Mouse (Mus musculus) heart, embryonic 13.5 days (tissue): ENCODE data around the gene Stx5a. TPM values are rescaled to one million over a fixed set of nuclear protein-coding genes. Genes with fewer than 3 reads are reported as not detected.
"Not testable (repeated sequence)": the region's sequence is repeated elsewhere in the genome, so short reads cannot be mapped to it uniquely, and the experiment has no call there.

Experiments
- ATAC-seq: fragments of 200-750 bp; cut with Nextera tagmentation; 2 replicates; pipeline ENCODE4 v1.8.0; 2017; ENCODE audit warnings: moderate TSS enrichment; ENCODE audit not compliant: insufficient number of reproducible peaks, low FRiP score, low TSS enrichment; ENCODE audit errors: extremely low read depth
- H3K27ac ChIP-seq: fragments of 300-500 bp; sonication (generic); replicated peaks from 2 replicates; pipeline ENCODE4 v1.5.1; 2015; ENCODE audit warnings: moderate library complexity, mild to moderate bottlenecking, inconsistent platforms
- H3K27me3 ChIP-seq: fragments of 300-500 bp; sonication (generic); replicated peaks from 2 replicates; pipeline ENCODE4 v1.6.1; 2015; ENCODE audit warnings: mild to moderate bottlenecking, inconsistent platforms
- H3K36me3 ChIP-seq: fragments of 300-500 bp; sonication (generic); 2 replicates; pipeline ENCODE4 v1.6.1; 2015; ENCODE audit warnings: mild to moderate bottlenecking, inconsistent platforms
- H3K4me1 ChIP-seq: fragments of 300-500 bp; sonication (generic); 2 replicates; pipeline ENCODE4 v1.6.1; 2015; ENCODE audit warnings: inconsistent platforms
- H3K4me2 ChIP-seq: fragments of 300-500 bp; sonication (generic); 2 replicates; pipeline ENCODE4 v1.6.1; 2015; ENCODE audit warnings: inconsistent platforms, mild to moderate bottlenecking, moderate library complexity
- H3K4me3 ChIP-seq: fragments of 300-500 bp; sonication (generic); 2 replicates; pipeline ENCODE4 v1.5.1; 2015; ENCODE audit warnings: moderate library complexity, mild to moderate bottlenecking, inconsistent platforms
- H3K9ac ChIP-seq: fragments of 300-500 bp; sonication (generic); 2 replicates; pipeline ENCODE4 v1.6.1; 2015; ENCODE audit warnings: inconsistent platforms, mild to moderate bottlenecking, moderate library complexity
- H3K9me3 ChIP-seq: fragments of 300-500 bp; sonication (generic); 2 replicates; pipeline ENCODE4 v1.6.1; 2016; ENCODE audit warnings: inconsistent platforms
- WGBS: fragments of 180-500 bp; shearing (Covaris S2); methylation state at CpG from one replicate; pipeline ENCODE4 v1.1.7; 2015; ENCODE audit warnings: mixed read lengths; 5-methylcytosine and 5-hydroxymethylcytosine counted together
- polyA plus RNA-seq: library from polyadenylated mRNA; unstranded; fragments of >200 nt; fragmentation: Nextera tagmentation; extraction: Ambion mirVana; gene quantifications from 2 replicates; pipeline ENCODE4 v1.2.1, GENCODE M21; 2015

Stx5a gene
- polyA plus RNA-seq, 1 experiment from 2014 or later = 81.1 TPM

DNA sequence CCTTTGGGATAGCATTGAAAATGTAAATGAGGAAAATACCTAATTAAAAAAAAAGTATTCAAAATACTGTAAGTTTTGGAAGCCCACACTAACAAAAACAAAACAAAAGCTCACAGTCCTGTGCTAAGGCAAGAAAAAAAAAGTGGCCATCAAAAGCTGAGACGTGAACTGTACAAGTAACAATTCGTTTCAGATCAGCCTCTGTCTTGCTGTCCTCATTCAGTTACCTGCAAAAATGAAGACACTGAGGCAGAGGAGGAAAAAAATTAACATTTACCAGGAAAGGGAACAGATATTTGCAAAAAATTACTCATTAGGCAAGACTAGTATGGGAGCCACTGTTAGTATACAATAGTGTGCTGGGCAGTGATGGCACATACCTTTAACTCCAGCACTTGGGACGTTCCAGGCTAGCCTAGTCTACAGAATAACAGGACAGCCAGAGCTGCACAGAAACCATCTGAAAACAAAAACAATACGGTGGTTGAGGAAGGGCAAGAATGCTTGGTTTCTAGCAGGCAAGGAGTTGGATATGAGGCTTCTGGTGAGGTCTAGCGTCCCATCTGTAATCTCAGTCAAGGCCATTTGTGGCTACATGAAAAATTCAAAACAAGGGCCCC is 13.6 kb upstream of the Stx5a start:
- no peak for ATAC-seq
- Histone ChIP-seq H3K9ac (no peak overlapping the region), H3K9me3 (no peaks in the 10 kb centered on the region), H3K27me3 (no peaks in the 10 kb centered on the region), H3K4me1 (peaks cover 27% of the 10 kb centered on the region), H3K36me3 (peaks cover 33% of the 10 kb centered on the region), H3K4me3 (no peak overlapping the region), H3K27ac (no peak overlapping the region), H3K4me2 (no peak overlapping the region)
- 24% methylated on average over 5 of the region's 5 CpGs for WGBS

DNA sequence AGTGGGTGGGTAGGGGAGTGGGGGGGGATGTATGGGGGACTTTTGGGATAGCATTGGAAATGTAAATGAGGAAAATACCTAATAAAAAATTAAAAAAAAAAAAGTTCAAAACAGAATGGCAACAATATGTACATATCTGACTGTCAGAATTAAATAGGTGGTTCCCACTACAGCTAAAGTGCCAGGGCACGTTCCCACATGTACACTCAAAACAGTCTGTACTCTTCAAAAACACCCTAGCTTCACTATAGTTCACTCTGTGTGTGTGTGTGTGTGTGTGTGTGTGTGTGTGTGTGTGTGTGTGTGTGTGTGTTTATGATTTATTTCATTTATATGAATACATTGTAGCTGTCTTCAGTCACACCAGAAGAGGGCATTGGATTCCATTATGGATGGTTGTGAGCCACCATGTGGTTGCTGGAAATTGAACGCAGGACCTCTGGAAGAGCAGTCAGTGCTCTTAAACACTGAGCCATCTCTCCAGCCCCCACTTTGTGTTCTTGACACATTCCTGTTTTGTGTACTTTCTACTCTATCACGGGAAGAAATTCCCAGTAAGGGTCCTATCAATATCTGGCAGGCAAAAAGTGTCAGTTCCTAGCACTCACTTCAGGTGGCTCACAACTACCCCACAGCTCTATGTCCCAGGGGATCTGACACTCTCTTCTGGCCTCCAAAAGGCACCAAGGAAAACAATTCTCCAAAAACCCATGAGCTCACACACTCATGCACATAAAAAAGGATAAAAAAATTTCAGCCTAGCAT is 12.7 kb upstream of the Stx5a start:
- Histone ChIP-seq H3K36me3 (peaks cover 33% of the 10 kb centered on the region), H3K4me1 (peaks cover 27% of the 10 kb centered on the region)
- H3K4me3 ChIP-seq, H3K9me3 ChIP-seq, H3K27ac ChIP-seq, H3K4me2 ChIP-seq, H3K27me3 ChIP-seq, H3K9ac ChIP-seq, ATAC-seq: not testable (repeated sequence)
- 53% methylated on average over 3 of the region's 3 CpGs for WGBS

DNA sequence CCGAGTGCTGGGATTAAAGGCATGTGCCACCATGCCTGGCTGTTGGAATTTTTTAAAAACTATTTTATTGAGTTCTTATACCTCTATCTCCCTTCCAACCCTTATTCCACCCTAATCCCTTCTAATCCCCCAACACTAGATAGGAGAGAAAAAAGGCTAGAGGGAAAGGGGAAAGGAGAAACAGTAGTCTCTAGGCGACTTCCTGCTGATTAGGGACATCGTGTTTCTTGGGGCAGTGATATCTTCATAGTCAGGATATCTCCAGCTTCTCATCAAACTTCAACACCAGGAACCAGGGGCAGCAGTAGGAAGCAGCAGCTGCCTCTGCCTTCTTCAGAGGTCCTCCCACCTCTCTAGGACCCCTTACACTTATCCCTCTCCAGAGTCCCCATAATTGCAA is 6.9 kb upstream of the Stx5a start:
- peaks cover 18% of the 10 kb centered on the region for H3K36me3 ChIP-seq
- no peaks in the 10 kb centered on the region for H3K9me3 ChIP-seq
- ATAC-seq = no peak
- H3K4me1 ChIP-seq = peaks cover 9% of the 10 kb centered on the region
- H3K9ac ChIP-seq = no peak overlapping the region
- WGBS = 55% methylated on average over 3 of the region's 3 CpGs
- 0 out of 2 replicates have a peak, but pooled peaks cover 4% of the 10 kb centered on the region for H3K27me3 ChIP-seq
- H3K4me3 ChIP-seq = no peak overlapping the region
- no peak overlapping the region for H3K4me2 ChIP-seq
- no peak overlapping the region for H3K27ac ChIP-seq

DNA sequence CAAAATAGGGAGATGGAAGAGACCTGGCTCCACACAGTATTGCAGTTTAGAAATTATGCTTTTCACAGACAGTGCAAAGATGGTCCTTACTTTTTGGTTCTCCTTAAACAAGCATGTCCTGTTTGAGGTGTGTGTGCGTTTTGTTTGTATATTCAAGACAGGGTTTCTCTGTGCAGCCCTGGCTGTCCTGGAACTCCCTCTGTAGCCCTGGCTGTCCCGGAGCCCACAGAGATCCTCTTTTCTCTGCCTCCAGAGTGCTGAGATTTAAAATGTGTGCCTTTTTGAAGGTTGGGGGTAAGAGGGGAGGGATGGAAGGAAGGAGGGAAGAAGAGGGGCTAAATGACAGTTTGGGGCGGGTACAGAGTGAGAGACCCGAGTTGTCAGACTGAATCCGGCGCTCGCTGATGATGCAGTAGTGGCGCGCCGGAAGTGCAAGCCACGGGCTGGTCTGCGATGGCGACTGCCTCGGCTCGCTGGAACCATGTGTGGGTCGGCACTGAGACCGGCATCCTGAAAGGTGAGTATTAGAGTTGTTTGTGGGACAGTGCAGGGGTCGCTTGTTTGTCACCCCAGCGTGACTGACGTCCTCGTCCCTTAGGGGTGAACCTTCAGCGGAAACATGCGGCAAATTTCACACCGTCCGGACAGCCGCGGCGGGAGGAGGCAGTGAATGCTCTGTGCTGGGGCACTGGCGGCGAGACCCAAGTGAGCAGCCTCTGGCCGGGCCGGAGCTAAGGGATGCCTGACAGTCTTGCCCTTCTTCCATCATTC is 5.6 kb upstream of the Stx5a start, which contains the start of gene Wdr74:
Wdr74 (plus strand) TSS at position 439 of the 771 bp plus-strand sequence.
- peak within 1 kb of the TSS; percentile 92 for H3K9ac ChIP-seq
- peak within 1 kb of the TSS; percentile 96 for H3K4me3 ChIP-seq
- 0 out of 2 replicates have a peak, but pooled peaks cover 4% of the 10 kb centered on the region for H3K27me3 ChIP-seq
- no peaks in the 10 kb centered on the region for H3K9me3 ChIP-seq
- H3K4me1 ChIP-seq = peaks cover 13% of the 10 kb centered on the region
- WGBS = under 1% methylated on average over 32 of the region's 32 CpGs
- H3K27ac ChIP-seq = peak within 1 kb of the TSS; percentile 74
- peak within 1 kb of the TSS; percentile 93 for H3K4me2 ChIP-seq
- peak; percentile 80 for ATAC-seq
- H3K36me3 ChIP-seq = peaks cover 30% of the 10 kb centered on the region

DNA sequence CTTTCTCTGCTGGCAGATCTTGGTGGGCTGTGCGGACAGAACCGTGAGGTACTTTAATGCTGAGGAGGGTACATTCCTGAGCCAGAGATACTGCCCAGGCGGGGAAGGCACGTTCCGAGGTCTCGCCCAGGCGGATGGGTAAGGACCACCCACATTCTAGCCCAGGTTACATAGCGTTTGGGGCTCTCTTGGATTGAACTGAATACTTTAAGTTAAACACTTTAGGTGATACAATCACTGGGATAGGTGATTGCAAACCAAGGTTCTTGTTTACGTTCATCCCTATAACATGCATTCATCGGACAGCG is 5.1 kb upstream of the Stx5a start:
- H3K36me3 ChIP-seq = peaks cover 33% of the 10 kb centered on the region
- H3K27me3 ChIP-seq = 0 out of 2 replicates have a peak, but pooled peaks cover 4% of the 10 kb centered on the region
- H3K9me3 ChIP-seq = no peaks in the 10 kb centered on the region
- peak overlapping the region; percentile 96 for H3K4me3 ChIP-seq
- H3K4me2 ChIP-seq = peak overlapping the region; percentile 93
- H3K4me1 ChIP-seq = peaks cover 18% of the 10 kb centered on the region
- peak; percentile 12; the same call in 1 of the 2 replicates for ATAC-seq
- H3K27ac ChIP-seq = peak overlapping the region; percentile 71
- H3K9ac ChIP-seq = peak overlapping the region; percentile 92
- WGBS = 2% methylated on average over 11 of the region's 11 CpGs

DNA sequence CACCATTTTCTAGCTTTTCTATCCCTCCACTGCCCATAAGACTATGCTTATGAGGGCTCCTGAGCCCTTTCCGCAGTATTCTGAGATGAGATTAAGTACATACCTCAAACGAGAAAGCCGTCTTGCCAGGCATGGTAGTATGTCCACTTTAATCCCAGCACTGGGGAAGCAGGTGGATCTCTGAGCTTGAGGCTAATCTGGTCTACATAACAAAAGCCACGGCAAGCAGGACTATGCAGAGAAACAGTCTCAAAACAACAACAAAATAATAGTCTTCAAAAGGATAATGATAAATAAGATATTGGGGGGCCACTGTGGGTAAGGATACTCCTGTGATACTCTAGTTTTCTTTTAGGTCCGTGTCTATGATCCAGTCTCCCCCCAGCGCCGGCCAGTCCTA is 2.3 kb upstream of the Stx5a start:
- peaks cover 34% of the 10 kb centered on the region for H3K4me1 ChIP-seq
- H3K27ac ChIP-seq = no peak overlapping the region
- H3K9me3 ChIP-seq = no peaks in the 10 kb centered on the region
- H3K27me3 ChIP-seq = no peaks in the 10 kb centered on the region
- 89% methylated on average over 7 of the region's 7 CpGs for WGBS
- no peak overlapping the region for H3K4me3 ChIP-seq
- H3K36me3 ChIP-seq = peaks cover 46% of the 10 kb centered on the region
- no peak overlapping the region for H3K9ac ChIP-seq
- ATAC-seq = no peak
- H3K4me2 ChIP-seq = no peak overlapping the region

DNA sequence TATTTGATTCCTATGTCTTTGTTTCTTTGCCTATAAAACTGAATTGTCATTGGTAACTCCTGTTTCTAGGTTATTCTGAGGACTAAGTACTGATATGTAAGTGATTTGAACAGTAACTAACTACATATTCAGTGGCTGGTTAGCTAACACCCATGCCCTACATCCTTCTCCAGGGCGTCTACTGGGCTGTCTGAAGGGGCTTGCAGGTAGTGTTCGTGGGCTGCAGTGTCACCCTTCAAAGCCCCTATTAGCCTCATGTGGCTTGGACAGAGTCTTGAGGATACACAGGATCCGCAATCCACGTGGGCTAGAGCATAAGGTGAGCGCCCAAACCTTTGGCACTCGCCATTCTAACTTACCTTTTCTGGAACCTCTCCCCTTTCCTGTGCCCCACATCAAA is 1.6 kb upstream of the Stx5a start:
- Histone ChIP-seq H3K27me3 (no peaks in the 10 kb centered on the region), H3K4me3 (no peak overlapping the region), H3K27ac (no peak overlapping the region), H3K9ac (no peak overlapping the region), H3K4me1 (peaks cover 34% of the 10 kb centered on the region), H3K36me3 (peaks cover 53% of the 10 kb centered on the region), H3K4me2 (no peak overlapping the region), H3K9me3 (no peaks in the 10 kb centered on the region)
- ATAC-seq = no peak
- WGBS = 89% methylated on average over 6 of the region's 6 CpGs

DNA sequence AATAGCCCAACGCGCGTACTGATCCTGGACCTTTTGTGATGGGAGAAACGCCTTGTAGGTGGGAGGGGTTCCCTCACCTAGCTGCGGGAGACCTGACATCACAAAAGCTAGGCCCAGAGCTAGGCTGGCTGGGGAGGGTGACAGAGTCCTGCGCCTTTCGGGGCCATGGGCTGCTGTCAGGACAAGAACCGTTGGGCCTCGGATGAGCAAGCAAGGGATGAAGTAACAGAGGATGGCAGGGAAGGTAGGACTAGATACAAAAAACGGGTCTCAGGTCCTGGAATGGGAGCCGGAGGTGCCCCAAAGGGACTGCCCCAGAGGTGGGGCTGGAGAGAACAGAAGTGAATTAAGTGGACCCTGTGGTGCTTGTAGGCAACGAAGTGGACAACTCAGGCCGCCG is 610 bp upstream of the Stx5a start, which contains the start of gene 1700092M07Rik:
1700092M07Rik (plus strand) TSS at position 116 of the 400 bp plus-strand sequence.
- Histone ChIP-seq H3K9ac (peak within 1 kb of the TSS; percentile 97), H3K27ac (peak within 1 kb of the TSS; percentile 98), H3K9me3 (no peaks in the 10 kb centered on the region), H3K36me3 (peaks cover 63% of the 10 kb centered on the region), H3K4me2 (peak within 1 kb of the TSS; percentile 100), H3K27me3 (no peaks in the 10 kb centered on the region), H3K4me3 (peak within 1 kb of the TSS; percentile 98), H3K4me1 (peaks cover 30% of the 10 kb centered on the region)
- 67% methylated on average over 14 of the region's 14 CpGs for WGBS
- no peak for ATAC-seq

DNA sequence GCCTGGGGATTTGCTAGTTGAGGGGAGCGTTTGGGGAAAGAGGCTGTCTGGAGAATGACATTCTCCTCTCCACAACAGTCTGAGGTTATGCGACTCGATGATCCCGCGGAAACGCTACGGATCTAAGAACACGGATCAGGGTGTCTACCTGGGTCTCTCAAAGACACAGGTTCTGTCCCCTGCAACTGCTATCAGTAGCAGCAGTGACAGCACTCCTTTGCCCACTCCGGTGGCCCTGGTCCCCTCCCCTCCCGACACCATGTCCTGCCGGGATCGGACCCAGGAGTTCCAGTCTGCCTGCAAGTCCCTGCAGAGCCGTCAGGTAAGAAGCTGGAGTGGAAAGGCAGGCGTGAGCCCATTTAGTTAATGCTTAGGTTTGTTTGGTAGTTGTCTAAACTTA is 963 bp downstream of the Stx5a start:
- ATAC-seq = no peak
- Histone ChIP-seq H3K4me2 (peak overlapping the region; percentile 100), H3K4me1 (peaks cover 25% of the 10 kb centered on the region), H3K4me3 (peak overlapping the region; percentile 98), H3K27me3 (no peaks in the 10 kb centered on the region), H3K36me3 (peaks cover 79% of the 10 kb centered on the region), H3K9me3 (no peaks in the 10 kb centered on the region), H3K27ac (peak overlapping the region; percentile 98), H3K9ac (peak overlapping the region; percentile 97)
- 12% methylated on average over 14 of the region's 14 CpGs for WGBS

DNA sequence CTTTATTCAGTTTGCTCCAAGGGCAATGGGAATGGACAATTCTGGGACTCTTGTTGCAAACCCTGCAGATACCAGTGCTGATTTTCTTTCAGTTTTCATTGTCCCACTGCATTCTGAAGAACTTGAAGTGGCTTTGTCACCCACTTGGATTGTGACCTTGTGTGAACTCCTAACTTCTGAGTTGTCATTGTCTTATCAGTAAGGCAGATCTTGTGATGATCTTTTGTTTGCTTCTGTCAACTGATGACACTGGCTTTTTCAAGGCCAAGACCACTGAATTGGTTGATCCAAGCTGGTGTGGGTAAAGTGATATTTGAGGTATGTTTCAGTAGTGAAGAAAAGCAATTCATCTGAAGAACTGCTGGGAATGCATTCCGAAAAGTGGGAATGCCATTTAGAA is 4.2 kb downstream of the Stx5a start:
- Histone ChIP-seq H3K4me2 (no peak overlapping the region), H3K27ac (no peak overlapping the region), H3K27me3 (no peaks in the 10 kb centered on the region), H3K9ac (no peak overlapping the region), H3K9me3 (no peaks in the 10 kb centered on the region), H3K4me1 (peaks cover 23% of the 10 kb centered on the region), H3K4me3 (no peak overlapping the region), H3K36me3 (peaks cover 83% of the 10 kb centered on the region)
- no peak for ATAC-seq
- 90% methylated on average over 1 of the region's 1 CpGs for WGBS

DNA sequence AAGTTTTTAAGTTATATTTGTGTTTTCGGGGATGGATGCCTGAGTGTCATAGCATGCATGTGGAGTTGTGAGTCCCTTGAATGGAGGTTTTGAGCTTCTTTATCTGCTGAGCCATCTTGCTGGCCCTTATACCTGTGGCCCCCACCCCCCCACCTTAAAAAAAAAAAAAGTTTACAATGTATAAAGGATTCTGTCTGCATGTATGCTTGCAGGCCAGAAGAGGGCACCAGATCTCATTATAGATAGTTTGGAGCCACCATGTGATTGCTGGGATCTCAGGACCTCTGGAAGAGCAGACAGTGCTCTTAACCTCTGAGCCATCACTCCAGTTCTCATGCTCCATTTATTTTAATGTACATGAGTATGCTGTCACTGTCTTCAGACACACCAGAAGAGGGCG is 6.2 kb downstream of the Stx5a start:
- WGBS = 68% methylated on average over 2 of the region's 2 CpGs
- no peak overlapping the region for H3K9ac ChIP-seq
- no peak for ATAC-seq
- no peak overlapping the region for H3K27ac ChIP-seq
- no peaks in the 10 kb centered on the region for H3K9me3 ChIP-seq
- H3K36me3 ChIP-seq = peaks cover 98% of the 10 kb centered on the region
- H3K4me2 ChIP-seq = no peak overlapping the region
- peaks cover 13% of the 10 kb centered on the region for H3K4me1 ChIP-seq
- H3K4me3 ChIP-seq = no peak overlapping the region
- no peaks in the 10 kb centered on the region for H3K27me3 ChIP-seq
